Mouse (Mus musculus) layer of hippocampus, adult 9-11 months (tissue): ENCODE results near the gene Zfyve1.

Source experiments
- DNase-seq: peaks from one replicate; pipeline ENCODE4 v3.0.0; 2022

The Zfyve1 gene

DNA sequence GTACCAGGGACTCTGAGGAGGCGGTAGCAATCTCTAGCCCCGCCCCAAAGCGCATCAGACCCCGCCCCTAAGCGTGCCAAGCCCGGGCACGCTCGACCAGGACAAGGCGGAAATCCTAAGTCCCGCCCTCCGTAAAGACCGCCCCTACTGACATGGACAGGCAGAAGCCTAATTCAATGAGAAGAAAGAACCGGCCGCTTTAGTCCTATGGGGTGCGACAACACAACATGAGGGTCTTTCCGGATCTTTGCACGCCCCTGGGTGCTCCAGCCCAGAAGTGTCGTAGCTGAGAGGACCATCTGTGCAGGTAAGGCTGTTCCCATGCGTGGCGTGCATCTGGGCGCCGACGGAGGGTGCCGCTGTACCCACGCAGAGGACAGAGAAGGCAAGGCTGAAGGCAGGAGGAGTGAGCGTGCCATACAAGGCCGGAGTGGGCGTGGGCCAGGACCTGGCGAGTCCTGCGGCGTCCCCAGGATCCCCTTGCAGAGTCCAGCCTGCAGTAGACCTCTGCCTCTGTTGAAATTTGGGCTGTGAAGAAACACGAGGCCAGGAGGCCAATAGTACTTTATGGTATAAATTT is 76.6 kb downstream of the Zfyve1 start, which contains the start of gene Dcaf4:
Gene Dcaf4 (plus strand): TSS at position 156 of the 580 bp plus-strand sequence.
- peak; percentile 98 for DNase-seq

DNA sequence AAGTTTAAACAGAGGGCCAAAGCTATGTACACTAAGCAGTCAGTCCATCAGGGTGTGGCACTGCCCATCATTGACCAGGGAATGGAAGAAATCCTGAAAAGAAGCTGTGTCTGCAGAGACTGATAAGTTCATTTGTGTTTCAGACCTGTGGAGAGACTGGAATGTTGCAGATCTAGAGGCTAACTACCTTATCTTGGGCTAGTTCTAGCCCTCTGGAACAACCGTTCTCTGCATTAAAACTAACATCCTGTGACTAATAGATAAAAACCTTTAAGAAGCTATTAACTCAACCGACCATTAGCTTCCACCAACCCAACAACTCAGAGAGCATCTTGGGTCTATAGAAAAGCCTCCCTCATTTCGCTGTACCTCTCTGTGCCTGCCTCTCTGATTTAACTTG is 79.4 kb downstream of the Zfyve1 start:
- DNase-seq: no peak

DNA sequence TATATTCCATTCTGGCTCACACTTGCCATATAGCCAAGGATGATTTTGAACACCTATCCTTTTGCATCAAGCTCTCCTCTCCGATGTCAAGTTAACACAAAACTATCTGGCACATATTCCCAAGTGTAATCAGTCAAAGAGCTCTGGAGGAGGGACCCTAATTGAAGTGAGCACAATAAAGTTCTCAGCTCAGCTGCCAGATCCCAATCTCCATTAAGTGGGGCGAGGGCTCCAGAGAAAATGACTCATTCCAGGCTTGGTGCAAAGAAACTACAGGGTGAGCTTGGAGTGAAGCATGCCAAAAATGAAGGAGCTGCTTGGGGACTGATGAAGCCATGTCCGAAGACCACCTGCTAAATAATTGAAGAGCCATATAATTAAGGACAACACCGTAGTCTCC is 82.8 kb downstream of the Zfyve1 start:
- DNase-seq: no peak

DNA sequence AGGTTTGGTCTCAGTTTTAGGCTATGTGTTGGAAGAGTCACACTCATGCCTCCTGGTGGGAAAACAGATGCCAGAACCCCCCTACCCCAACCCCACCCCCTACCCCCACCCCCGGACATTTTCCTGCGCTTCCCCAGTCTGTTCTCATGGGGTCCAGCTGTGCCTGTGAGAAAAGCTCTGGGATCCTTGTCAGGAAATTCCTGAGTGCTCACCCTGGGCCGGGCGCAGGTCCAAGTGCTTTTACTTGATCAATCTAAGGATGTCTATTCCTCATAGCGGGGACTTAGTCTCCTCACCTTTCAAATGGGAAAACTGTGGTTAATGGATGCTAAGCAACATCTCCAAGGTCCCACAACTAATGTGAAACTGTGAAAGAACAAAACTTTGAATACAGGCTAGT is 83.8 kb downstream of the Zfyve1 start:
- no peak for DNase-seq

DNA sequence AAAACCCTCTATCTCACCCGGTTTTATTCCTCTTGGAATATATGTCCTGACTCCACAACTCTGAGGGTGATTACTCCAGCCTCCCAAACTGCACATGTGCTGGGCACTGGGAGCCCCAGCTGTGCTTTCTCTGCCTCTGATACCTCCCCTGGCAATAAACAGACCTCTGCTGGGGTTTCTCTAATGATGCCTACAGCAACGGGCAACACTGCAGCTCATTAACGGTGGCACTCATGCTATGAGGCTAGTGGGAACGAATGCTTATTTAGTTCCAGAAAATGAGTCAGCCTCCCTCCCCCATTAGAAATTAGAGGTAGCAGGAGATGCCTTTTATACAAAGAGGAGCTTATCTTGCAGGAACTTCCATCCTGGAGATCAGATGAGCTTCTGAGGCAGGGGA is 84.2 kb downstream of the Zfyve1 start:
- DNase-seq: no peak

DNA sequence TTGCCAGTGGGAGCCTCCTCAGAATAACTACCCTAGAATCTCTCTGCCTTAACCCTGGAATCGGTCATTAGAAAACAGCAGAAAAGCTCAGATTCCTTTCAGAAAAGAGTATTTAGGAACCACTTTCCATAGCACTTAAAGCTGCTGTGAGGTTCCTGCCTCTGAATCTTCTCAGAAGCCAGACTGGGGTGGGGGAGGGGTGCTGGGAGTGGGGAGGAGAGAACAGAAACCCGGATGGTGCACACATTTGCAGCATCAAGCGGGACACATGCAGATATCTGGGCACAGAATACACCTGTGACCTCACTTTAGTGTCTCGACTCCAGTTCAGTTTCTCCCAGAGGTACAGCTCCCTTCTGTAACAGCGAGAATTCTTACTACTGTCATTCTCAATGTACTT is 86.4 kb downstream of the Zfyve1 start:
- DNase-seq: no peak

DNA sequence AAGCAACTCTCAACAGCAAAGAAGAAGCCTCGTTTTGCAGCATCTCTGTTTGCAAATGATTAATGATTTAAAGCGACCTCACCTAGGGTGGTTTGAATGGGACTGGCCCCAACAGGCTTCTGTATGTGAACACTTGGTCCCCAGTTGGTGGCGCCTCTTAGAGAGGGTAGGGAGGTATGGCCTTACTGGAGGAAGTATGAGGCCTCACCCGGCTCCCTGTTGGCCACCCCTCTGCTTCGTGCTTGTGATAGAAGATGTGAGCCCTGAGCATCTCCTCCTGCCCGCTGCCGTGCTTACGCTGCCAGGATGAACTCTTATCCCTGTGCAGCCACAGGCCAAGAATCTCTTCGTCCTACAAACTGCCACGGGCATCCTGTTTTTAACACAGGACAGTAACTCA is 90.5 kb downstream of the Zfyve1 start:
- DNase-seq: no peak

DNA sequence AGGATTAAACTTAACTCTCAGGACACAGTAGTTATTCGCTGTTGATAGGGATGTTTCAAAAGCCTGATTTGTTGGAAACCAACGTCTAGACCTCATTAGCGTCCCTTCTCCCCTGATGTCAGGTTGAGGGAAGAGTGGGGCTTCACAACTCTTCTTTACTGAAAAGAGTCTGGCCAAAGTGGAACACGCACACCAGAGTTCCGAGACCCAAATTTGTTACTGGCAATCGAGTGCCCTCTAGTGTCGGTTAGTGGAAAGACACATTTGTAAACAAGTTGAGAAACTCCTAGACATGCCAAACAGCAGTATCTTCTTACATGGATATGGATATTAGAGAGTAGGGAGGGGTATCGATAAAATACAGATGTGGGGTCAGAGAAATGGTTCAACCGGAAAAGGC is 94.8 kb downstream of the Zfyve1 start:
- DNase-seq: peak; percentile 61

DNA sequence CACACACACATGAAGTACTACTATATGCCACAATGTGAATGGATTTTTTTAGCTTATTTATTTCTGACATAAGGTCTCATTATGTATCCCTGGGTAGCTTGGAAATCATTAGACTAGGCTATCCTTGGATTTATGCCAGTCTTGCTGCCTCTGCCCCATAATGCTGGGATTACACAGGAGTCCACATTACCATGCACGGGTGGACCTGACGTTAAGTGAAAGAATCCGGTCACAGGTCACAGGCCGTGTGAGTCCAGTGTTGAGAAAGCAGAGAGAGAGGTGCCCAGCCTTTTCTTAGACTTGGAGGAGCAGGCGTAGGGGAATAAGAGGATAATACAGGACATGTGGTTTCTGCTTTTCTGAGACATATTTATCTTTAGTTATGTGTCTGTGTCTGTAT is 97.8 kb downstream of the Zfyve1 start:
- no peak for DNase-seq

DNA sequence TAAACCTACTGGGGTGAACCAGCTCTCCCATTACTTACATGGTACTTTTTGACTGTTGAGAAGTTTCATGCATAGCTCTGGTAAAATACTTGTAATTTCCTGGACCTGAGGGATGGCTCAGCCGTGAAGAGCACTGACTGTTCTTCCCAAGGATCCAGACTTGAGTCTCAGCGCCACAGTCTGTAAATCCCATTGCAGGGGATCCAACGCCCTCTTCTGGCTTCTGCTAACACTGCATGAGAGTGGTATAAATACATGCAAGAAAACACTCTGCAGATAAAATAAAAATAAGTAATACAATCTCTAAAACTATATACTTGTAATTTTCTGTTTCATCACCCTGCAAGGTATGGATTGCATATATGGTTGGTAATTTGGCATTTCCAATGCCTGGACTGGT is 99.1 kb downstream of the Zfyve1 start:
- DNase-seq: no peak

DNA sequence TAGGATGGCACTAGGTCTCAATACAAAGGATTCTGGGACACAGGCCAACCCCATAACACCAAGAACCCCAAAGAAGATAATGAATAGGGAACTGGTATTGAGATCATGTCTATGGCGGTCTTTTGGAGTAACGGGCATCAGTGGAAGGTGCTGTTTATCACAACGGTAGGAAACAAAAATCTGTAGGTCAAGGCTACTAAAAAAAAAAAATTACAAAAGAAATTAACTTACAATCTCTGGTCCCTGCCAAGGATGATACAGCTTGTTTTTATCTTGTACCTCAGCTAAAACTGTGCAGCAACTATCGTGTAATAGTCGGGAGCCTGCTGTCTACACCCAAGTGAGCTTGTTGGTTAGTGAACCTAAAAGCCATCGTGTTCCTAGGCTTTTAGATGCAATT is 100.3 kb downstream of the Zfyve1 start:
- no peak for DNase-seq
